Mouse (Mus musculus): ENCODE data around the gene Olfr301. TPM values are rescaled to one million over a fixed set of nuclear protein-coding genes. Genes with fewer than 3 reads are reported as not detected.

Gene Olfr301
- polyA plus RNA-seq, 1 experiment, result not detected

DNA sequence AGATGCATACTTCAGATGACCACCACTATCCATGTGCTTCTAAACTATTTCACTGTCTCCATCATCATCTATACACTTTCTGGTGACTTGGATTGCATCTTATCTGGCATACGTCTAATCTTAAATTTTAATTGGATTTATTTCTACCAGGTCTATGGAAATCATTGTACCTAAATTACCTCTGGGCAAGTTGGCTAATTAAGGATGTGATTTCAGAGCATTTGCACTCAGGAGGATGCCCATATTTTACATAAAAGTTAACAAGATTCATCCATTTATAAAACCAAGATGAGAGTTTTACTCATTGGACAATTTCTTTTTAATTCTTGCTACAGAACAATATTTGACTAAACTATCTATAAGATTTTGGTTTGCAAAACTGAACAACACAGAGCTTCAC, 56.0 kb downstream of the Olfr301 start, which contains the start of gene Olfr299:
Olfr299 (plus strand) TSS at position 301 of the 400 bp plus-strand sequence.
- no peak within 1 kb of the TSS for H3K4me3 ChIP-seq
- H3ac ChIP-seq (ENCODE audit: control insufficient read depth, insufficient read length), result no peak within 1 kb of the TSS
- no peak within 1 kb of the TSS for H3K4me2 ChIP-seq (ENCODE audit: low read depth)
- H3K79me2 ChIP-seq (ENCODE audit: control insufficient read depth, insufficient read depth), result no peaks in the 10 kb centered on the region
- H3K27me3 ChIP-seq (ENCODE audit: control insufficient read depth, insufficient read depth, insufficient read length), result no peaks in the 10 kb centered on the region
- no peaks in the 10 kb centered on the region for H3K36me3 ChIP-seq (ENCODE audit: control insufficient read depth, insufficient read depth)
- TF ChIP-seq TCF3 (IDR thresholded peaks at IDR 0.05; ENCODE audit: insufficient read length, low read depth) (no peak), MYOG (IDR thresholded peaks at IDR 0.05; ENCODE audit: control insufficient read depth in 1 of 3, insufficient read depth in 1 of 3, insufficient read length in 2 of 3, low read depth in 2 of 3) (no peak), SRF (IDR thresholded peaks at IDR 0.05; ENCODE audit: control insufficient read depth, insufficient read length, low read depth) (no peak), E2F4 (IDR thresholded peaks at IDR 0.05; ENCODE audit: insufficient read depth) (no peak), POLR2A (IDR thresholded peaks at IDR 0.05; ENCODE audit: insufficient read length, low read depth) (no peak), REST (IDR thresholded peaks at IDR 0.05; ENCODE audit: insufficient read depth, insufficient read length) (no peak), USF1 (IDR thresholded peaks at IDR 0.05; ENCODE audit: low read depth) (no peak)

Other genes starting within 250 kb of the Olfr301 start
- gene Vmn2r75, start 232.1 kb upstream of the Olfr301 start, polyA plus RNA-seq (2012; fragmentation: generic; extraction: Trizol), result not detected
- not detected for gene Vmn2r76, start 157.5 kb upstream of the Olfr301 start, polyA plus RNA-seq (2012; fragmentation: generic; extraction: Trizol)
- not detected for gene Olfr310, start 126.7 kb upstream of the Olfr301 start, polyA plus RNA-seq (2012; fragmentation: generic; extraction: Trizol)
- not detected for gene Olfr309, start 90.1 kb upstream of the Olfr301 start, polyA plus RNA-seq (2012; fragmentation: generic; extraction: Trizol)
- gene Olfr308, start 78.2 kb upstream of the Olfr301 start, polyA plus RNA-seq (2012; fragmentation: generic; extraction: Trizol), result not detected
- gene Olfr307, start 66.3 kb upstream of the Olfr301 start, polyA plus RNA-seq (2012; fragmentation: generic; extraction: Trizol), result not detected
- not detected for gene Olfr305, start 36.9 kb upstream of the Olfr301 start, polyA plus RNA-seq (2012; fragmentation: generic; extraction: Trizol)
- gene Olfr304, start 17.2 kb upstream of the Olfr301 start, polyA plus RNA-seq (2012; fragmentation: generic; extraction: Trizol), result not detected
- gene Olfr303, start 6.1 kb upstream of the Olfr301 start, polyA plus RNA-seq (2012; fragmentation: generic; extraction: Trizol), result not detected
- not detected for gene Olfr299, start 56.1 kb downstream of the Olfr301 start, polyA plus RNA-seq (2012; fragmentation: generic; extraction: Trizol)
- gene Olfr298, start 88.6 kb downstream of the Olfr301 start, polyA plus RNA-seq (2012; fragmentation: generic; extraction: Trizol), result not detected
- not detected for gene Olfr297, start 116.1 kb downstream of the Olfr301 start, polyA plus RNA-seq (2012; fragmentation: generic; extraction: Trizol)
- not detected for gene Olfr295, start 180.0 kb downstream of the Olfr301 start, polyA plus RNA-seq (2012; fragmentation: generic; extraction: Trizol)
- gene Olfr294, start 212.8 kb downstream of the Olfr301 start, polyA plus RNA-seq (2012; fragmentation: generic; extraction: Trizol), result not detected
- not detected for gene Olfr293, start 245.2 kb downstream of the Olfr301 start, polyA plus RNA-seq (2012; fragmentation: generic; extraction: Trizol)

Measured in myocyte (in vitro differentiated cells).